Mouse (Mus musculus) kidney, postnatal 4 days (tissue): ENCODE measurements around the gene Nrtn.

Experiments
- DNase-seq, 2 experiments: peaks; one replicate each; pipeline ENCODE4 v3.0.0; 2021; ENCODE audit warnings: mixed read lengths in 2 of 2

Gene Nrtn

GRCm38 (mm10) chr17:56717363-56718058 lies 39.8 kb downstream of the Nrtn start, which contains the start of the genes Ndufa11 and Vmac:
TSS of gene Ndufa11 (plus strand) at chr17:56717767.
TSS of gene Vmac (minus strand) at chr17:56718022.
- DNase-seq: peak; percentile 99

GRCm38 (mm10) chr17:56716655-56717362 lies 40.5 kb downstream of the Nrtn start:
- DNase-seq: peak; percentile 97 to 98

- DNase-seq: no peak
Measured at GRCm38 (mm10) chr17:56715914-56716654, 41.2 kb downstream of the Nrtn start.

- no peak for DNase-seq
Measured at GRCm38 (mm10) chr17:56715360-56715759, 42.0 kb downstream of the Nrtn start.

- no peak for DNase-seq
Measured at GRCm38 (mm10) chr17:56709708-56710107, 47.6 kb downstream of the Nrtn start.

- no peak for DNase-seq
Measured at GRCm38 (mm10) chr17:56708692-56709091, 48.6 kb downstream of the Nrtn start.

GRCm38 (mm10) chr17:56706515-56706914 lies 50.8 kb downstream of the Nrtn start:
- DNase-seq: no peak

- no peak for DNase-seq
Measured at GRCm38 (mm10) chr17:56703038-56703437, 54.3 kb downstream of the Nrtn start.
